Mouse (Mus musculus): ENCODE measurements around the gene Akirin1. TPM values are rescaled to one million over a fixed set of nuclear protein-coding genes. Genes with fewer than 3 reads are reported as not detected.

Gene Akirin1
- polyA plus RNA-seq, 1 experiment from 2014 or later, result 79.8 TPM

GRCm38 (mm10) chr4:123749484-123750130, 538 bp downstream of the Akirin1 start:
- Histone ChIP-seq H3K9me3 (no peaks in the 10 kb centered on the region), H3K4me2 (peak overlapping the region; percentile 68), H3K4me3 (peak overlapping the region; percentile 88), H3K4me1 (replicated peaks) (peaks cover 35% of the 10 kb centered on the region), H3K36me3 (no peaks in the 10 kb centered on the region), H3K9ac (peak overlapping the region; percentile 89), H3K27ac (replicated peaks) (peak overlapping the region; percentile 95), H3K27me3 (no peaks in the 10 kb centered on the region)
- WGBS, result under 1% methylated on average over 55 of the region's 55 CpGs
- ATAC-seq (ENCODE audit: low FRiP score, low read depth), result peak; percentile 82

GRCm38 (mm10) chr4:123748726-123749415, 1.3 kb downstream of the Akirin1 start:
- Histone ChIP-seq H3K4me3 (peak overlapping the region; percentile 88), H3K9ac (peak overlapping the region; percentile 89), H3K36me3 (no peaks in the 10 kb centered on the region), H3K27ac (replicated peaks) (peak overlapping the region; percentile 95), H3K9me3 (no peaks in the 10 kb centered on the region), H3K27me3 (no peaks in the 10 kb centered on the region), H3K4me2 (peak overlapping the region; percentile 68), H3K4me1 (replicated peaks) (peaks cover 35% of the 10 kb centered on the region)
- no peak for ATAC-seq (ENCODE audit: low FRiP score, low read depth)
- WGBS, result 13% methylated on average over 10 of the region's 10 CpGs

- 90% methylated on average over 4 of the region's 4 CpGs for WGBS
- no peak for ATAC-seq (ENCODE audit: low FRiP score, low read depth)
These were observed 4.8 kb downstream of the Akirin1 start for GRCm38 (mm10) chr4:123745221-123745775.

GRCm38 (mm10) chr4:123742891-123743290, 7.3 kb downstream of the Akirin1 start:
- no peaks in the 10 kb centered on the region for H3K9me3 ChIP-seq
- H3K9ac ChIP-seq, result no peak overlapping the region
- H3K4me1 ChIP-seq (replicated peaks), result peaks cover 17% of the 10 kb centered on the region
- no peak overlapping the region for H3K27ac ChIP-seq (replicated peaks)
- no peak for ATAC-seq (ENCODE audit: low FRiP score, low read depth)
- no peak overlapping the region for H3K4me2 ChIP-seq
- 87% methylated on average over 1 of the region's 1 CpGs for WGBS
- peaks cover 36% of the 10 kb centered on the region for H3K36me3 ChIP-seq
- no peak overlapping the region for H3K4me3 ChIP-seq
- H3K27me3 ChIP-seq, result no peaks in the 10 kb centered on the region

More at GRCm38 (mm10) chr4:123745221-123745775, 4.8 kb downstream of the Akirin1 start:
- H3K36me3 ChIP-seq, result peaks cover 14% of the 10 kb centered on the region
- no peaks in the 10 kb centered on the region for H3K27me3 ChIP-seq
- H3K4me1 ChIP-seq (replicated peaks), result peaks cover 28% of the 10 kb centered on the region
- H3K4me2 ChIP-seq, result no peak overlapping the region
- no peak overlapping the region for H3K9ac ChIP-seq
- no peaks in the 10 kb centered on the region for H3K9me3 ChIP-seq
- no peak overlapping the region for H3K27ac ChIP-seq (replicated peaks)
- no peak overlapping the region for H3K4me3 ChIP-seq

- Histone ChIP-seq H3K4me2 (no peak overlapping the region), H3K27me3 (no peaks in the 10 kb centered on the region), H3K9me3 (no peaks in the 10 kb centered on the region), H3K4me3 (no peak overlapping the region), H3K27ac (replicated peaks) (no peak overlapping the region), H3K9ac (no peak overlapping the region), H3K4me1 (replicated peaks) (no peaks in the 10 kb centered on the region), H3K36me3 (peaks cover 62% of the 10 kb centered on the region)
- ATAC-seq (ENCODE audit: low FRiP score, low read depth), result no peak
- WGBS, result 97% methylated on average over 4 of the region's 4 CpGs
These were observed 11.4 kb downstream of the Akirin1 start for GRCm38 (mm10) chr4:123738708-123739107.

- ATAC-seq (ENCODE audit: low FRiP score, low read depth), result no peak
- Histone ChIP-seq H3K9ac (no peak overlapping the region), H3K4me3 (no peak overlapping the region), H3K27me3 (no peaks in the 10 kb centered on the region), H3K9me3 (no peaks in the 10 kb centered on the region), H3K27ac (replicated peaks) (no peak overlapping the region), H3K4me1 (replicated peaks) (no peaks in the 10 kb centered on the region), H3K4me2 (no peak overlapping the region), H3K36me3 (peaks cover 41% of the 10 kb centered on the region)
- WGBS, result 95% methylated on average over 9 of the region's 9 CpGs
These were observed 16.6 kb downstream of the Akirin1 start for GRCm38 (mm10) chr4:123733532-123733931.

- no peak overlapping the region for H3K4me3 ChIP-seq
- no peaks in the 10 kb centered on the region for H3K27me3 ChIP-seq
- H3K36me3 ChIP-seq, result peaks cover 35% of the 10 kb centered on the region
- H3K4me1 ChIP-seq (replicated peaks), result no peaks in the 10 kb centered on the region
- H3K27ac ChIP-seq (replicated peaks), result no peak overlapping the region
- no peaks in the 10 kb centered on the region for H3K9me3 ChIP-seq
- ATAC-seq (ENCODE audit: low FRiP score, low read depth), result peak; percentile 27; the same call in 1 of the 2 replicates
- H3K4me2 ChIP-seq, result no peak overlapping the region
- no peak overlapping the region for H3K9ac ChIP-seq
- 92% methylated on average over 2 of the region's 2 CpGs for WGBS
These were observed 17.2 kb downstream of the Akirin1 start for GRCm38 (mm10) chr4:123732921-123733320.

- ATAC-seq (ENCODE audit: low FRiP score, low read depth), result 0 out of 2 replicates have a peak, but pooled peaks have one; percentile 27
- no peak overlapping the region for H3K4me3 ChIP-seq
- H3K9ac ChIP-seq, result no peak overlapping the region
- H3K36me3 ChIP-seq, result peaks cover 31% of the 10 kb centered on the region
- no peak overlapping the region for H3K27ac ChIP-seq (replicated peaks)
- WGBS, result 92% methylated on average over 4 of the region's 4 CpGs
- H3K27me3 ChIP-seq, result no peaks in the 10 kb centered on the region
- no peak overlapping the region for H3K4me2 ChIP-seq
- H3K9me3 ChIP-seq, result no peaks in the 10 kb centered on the region
- H3K4me1 ChIP-seq (replicated peaks), result no peaks in the 10 kb centered on the region
These were observed 17.8 kb downstream of the Akirin1 start for GRCm38 (mm10) chr4:123732163-123732910.

GRCm38 (mm10) chr4:123721761-123722160, 28.4 kb downstream of the Akirin1 start:
- Histone ChIP-seq H3K4me3 (no peak overlapping the region), H3K36me3 (no peaks in the 10 kb centered on the region), H3K9ac (no peak overlapping the region), H3K9me3 (no peaks in the 10 kb centered on the region), H3K4me2 (no peak overlapping the region), H3K27me3 (no peaks in the 10 kb centered on the region), H3K27ac (replicated peaks) (no peak overlapping the region), H3K4me1 (replicated peaks) (peaks cover 10% of the 10 kb centered on the region)
- WGBS, result 78% methylated on average over 4 of the region's 4 CpGs
- no peak for ATAC-seq (ENCODE audit: low FRiP score, low read depth)

- peak overlapping the region; percentile 66 for H3K4me2 ChIP-seq
- peaks cover 17% of the 10 kb centered on the region for H3K36me3 ChIP-seq
- peak; percentile 21; the same call in 1 of the 2 replicates for ATAC-seq (ENCODE audit: low FRiP score, low read depth)
- peaks cover 14% of the 10 kb centered on the region for H3K4me1 ChIP-seq (replicated peaks)
- WGBS, result 32% methylated on average over 7 of the region's 7 CpGs
- H3K27ac ChIP-seq (replicated peaks), result 0 out of 2 replicates have a peak overlapping the region, but pooled peaks have one; percentile 63
- no peaks in the 10 kb centered on the region for H3K27me3 ChIP-seq
- H3K9ac ChIP-seq, result peak overlapping the region; percentile 46
- peak overlapping the region; percentile 95 for H3K4me3 ChIP-seq
- H3K9me3 ChIP-seq, result no peaks in the 10 kb centered on the region
These were observed 31.7 kb downstream of the Akirin1 start for GRCm38 (mm10) chr4:123718434-123718780.

GRCm38 (mm10) chr4:123717574-123718433, 32.3 kb downstream of the Akirin1 start, which contains the start of gene Ndufs5:
Gene Ndufs5 (minus strand): TSS chr4:123718202.
- Histone ChIP-seq H3K4me1 (replicated peaks) (peaks cover 14% of the 10 kb centered on the region), H3K9ac (peak within 1 kb of the TSS; percentile 94), H3K4me3 (peak within 1 kb of the TSS; percentile 95), H3K36me3 (peaks cover 19% of the 10 kb centered on the region), H3K4me2 (peak within 1 kb of the TSS; percentile 66), H3K27ac (replicated peaks) (peak within 1 kb of the TSS; percentile 83), H3K27me3 (no peaks in the 10 kb centered on the region), H3K9me3 (no peaks in the 10 kb centered on the region)
- peak; percentile 96 for ATAC-seq (ENCODE audit: low FRiP score, low read depth)
- WGBS, result 1% methylated on average over 40 of the region's 40 CpGs

All from hindbrain, embryonic 15.5 days (tissue).